Mouse (Mus musculus): ENCODE measurements at regions not wholly inside any gene's neighbourhood (a gene's known extent, or its start where the extent isn't known, plus 50 kb on each side); places are given as distances from the start of the nearest gene placed in this dataset.
"Not testable (repeated sequence)": the region's sequence is repeated elsewhere in the genome, so short reads cannot be mapped to it uniquely, and the experiment has no call there.

DNA sequence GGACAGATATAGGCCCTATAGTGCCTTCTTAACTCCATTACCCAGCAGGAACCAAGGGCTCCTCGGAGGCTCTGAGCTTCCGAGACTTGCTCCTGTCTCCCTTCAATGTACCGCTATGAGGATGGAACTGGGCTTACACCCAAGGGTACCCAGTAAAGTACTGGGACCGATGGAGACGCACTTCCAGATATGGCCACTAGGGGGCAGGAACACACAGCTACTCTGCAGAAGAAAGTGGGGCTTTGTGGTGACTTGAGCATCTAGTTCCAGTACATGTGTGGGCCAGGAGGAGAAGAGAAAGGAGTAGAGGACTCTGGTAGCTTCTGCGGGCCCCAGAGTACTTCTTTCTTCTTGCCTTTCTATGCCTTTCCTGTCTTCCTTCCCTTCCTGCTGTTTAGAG is 108.1 kb upstream of the Ywhaq start:
- peak; percentile 44; the same call in 1 of the 2 replicates for TF ChIP-seq CTCF (IDR thresholded peaks at IDR 0.05; ENCODE audit: borderline replicate concordance, insufficient read depth, low read depth, low read length)
- TF ChIP-seq POLR2A (IDR thresholded peaks at IDR 0.05; ENCODE audit: borderline replicate concordance, insufficient read depth, low read length) = not testable (repeated sequence)

Data from cerebellum, adult 2 months (tissue).